Mouse (Mus musculus): Measurements from ENCODE around the gene 1700084M14Rik.
"Not testable (repeated sequence)": the region's sequence is repeated elsewhere in the genome, so short reads cannot be mapped to it uniquely, and the experiment has no call there.

1700084M14Rik gene

GRCm38 (mm10) chrX:91575811-91576210 lies at the start of gene 1700084M14Rik:
TSS of gene 1700084M14Rik (minus strand) at chrX:91575911.
- not testable (repeated sequence) for DNase-seq (ENCODE audit: inconsistent ontology term)

Measured in Muller cell, postnatal 12 days (primary cell).